Mouse (Mus musculus): ENCODE results near the gene Prpf31. TPM values are rescaled to one million over a fixed set of nuclear protein-coding genes. Genes with fewer than 3 reads are reported as not detected.
A peak's percentile ranks its signal among the peaks of the same experiment; 100 is the strongest.

The Prpf31 gene
- polyA plus RNA-seq, 1 experiment from 2014 or later: 58.0 TPM

GRCm38 (mm10) chr7:3601119-3601518 is 28.7 kb upstream of the Prpf31 start:
- peak; percentile 62 for ATAC-seq
- CTCF ChIA-PET: interaction anchor here (0.7 to 1.6 kb wide), 5 partner anchors 9 to 44 kb away, joined by 3 to 4 read pairs (median 3); partner anchors contain the start of genes Cnot3 and Ndufa3
- DNase-seq (ENCODE audit: low read depth, low spot score): no peak
- in situ Hi-C loops (cut with MboI; ENCODE audit: low pct_unique_long_range_greater_than_20kb): no loop called here
- no peaks in the 10 kb centered on the region for H3K27me3 ChIP-seq
- TF ChIP-seq CTCF (IDR thresholded peaks at IDR 0.05): peak; percentile 85
- POLR2A ChIA-PET: no interaction called here

- TF ChIP-seq CTCF (IDR thresholded peaks at IDR 0.05): peak; percentile 66
- DNase-seq (ENCODE audit: low read depth, low spot score): no peak
- ChIA-PET POLR2A (interaction anchor here (0.6 kb wide), 1 partner anchor 11 kb away, joined by 4 read pairs; no protein-coding TSS in a partner anchor), CTCF (interaction anchor here (1.0 to 2.5 kb wide), 4 partner anchors 10 to 297 kb away, joined by 3 to 15 read pairs (median 3); partner anchors contain the start of genes Ndufa3 and Oscar)
- in situ Hi-C loops (cut with MboI; ENCODE audit: low pct_unique_long_range_greater_than_20kb): no loop called here
- no peaks in the 10 kb centered on the region for H3K27me3 ChIP-seq
- ATAC-seq: peak; percentile 85
Observed at GRCm38 (mm10) chr7:3606798-3607197, 23.0 kb upstream of the Prpf31 start.

- ATAC-seq: no peak
- ChIA-PET POLR2A (interaction anchor here (0.8 kb wide), 1 partner anchor 9 kb away, joined by 3 read pairs; the partner anchor contains the start of gene Ndufa3), CTCF (interaction anchor here (1.0 to 2.5 kb wide), 4 partner anchors 9 to 296 kb away, joined by 3 to 15 read pairs (median 3); partner anchors contain the start of genes Ndufa3 and Oscar)
- no peak for TF ChIP-seq CTCF (IDR thresholded peaks at IDR 0.05)
- no peak for DNase-seq (ENCODE audit: low read depth, low spot score)
- in situ Hi-C loops (cut with MboI; ENCODE audit: low pct_unique_long_range_greater_than_20kb): no loop called here
- no peaks in the 10 kb centered on the region for H3K27me3 ChIP-seq
Observed at GRCm38 (mm10) chr7:3607391-3607790, 22.4 kb upstream of the Prpf31 start.

- ATAC-seq: no peak
- no peak for TF ChIP-seq CTCF (IDR thresholded peaks at IDR 0.05)
- in situ Hi-C loops (cut with MboI; ENCODE audit: low pct_unique_long_range_greater_than_20kb): no loop called here
- POLR2A ChIA-PET: interaction anchor here (1.0 kb wide), 1 partner anchor 37 kb away, joined by 5 read pairs; the partner anchor contains the start of gene Cnot3
- H3K27me3 ChIP-seq: no peaks in the 10 kb centered on the region
- CTCF ChIA-PET: interaction anchor here (1.8 kb wide), 1 partner anchor 11 kb away, joined by 4 read pairs; no protein-coding TSS in a partner anchor
- DNase-seq (ENCODE audit: low read depth, low spot score): no peak
Observed at GRCm38 (mm10) chr7:3608668-3609067, 21.1 kb upstream of the Prpf31 start.

- ATAC-seq (no peak), DNase-seq (ENCODE audit: low read depth, low spot score) (no peak)
- H3K27me3 ChIP-seq: no peaks in the 10 kb centered on the region
- no peak for TF ChIP-seq CTCF (IDR thresholded peaks at IDR 0.05)
- in situ Hi-C loops (cut with MboI; ENCODE audit: low pct_unique_long_range_greater_than_20kb): no loop called here
- ChIA-PET CTCF (interaction anchor here (1.8 kb wide), 1 partner anchor 11 kb away, joined by 4 read pairs; no protein-coding TSS in a partner anchor), POLR2A (interaction anchor here (1.0 kb wide), 1 partner anchor 36 kb away, joined by 5 read pairs; the partner anchor contains the start of gene Cnot3)
Observed at GRCm38 (mm10) chr7:3609082-3609481, 20.7 kb upstream of the Prpf31 start.

DNA sequence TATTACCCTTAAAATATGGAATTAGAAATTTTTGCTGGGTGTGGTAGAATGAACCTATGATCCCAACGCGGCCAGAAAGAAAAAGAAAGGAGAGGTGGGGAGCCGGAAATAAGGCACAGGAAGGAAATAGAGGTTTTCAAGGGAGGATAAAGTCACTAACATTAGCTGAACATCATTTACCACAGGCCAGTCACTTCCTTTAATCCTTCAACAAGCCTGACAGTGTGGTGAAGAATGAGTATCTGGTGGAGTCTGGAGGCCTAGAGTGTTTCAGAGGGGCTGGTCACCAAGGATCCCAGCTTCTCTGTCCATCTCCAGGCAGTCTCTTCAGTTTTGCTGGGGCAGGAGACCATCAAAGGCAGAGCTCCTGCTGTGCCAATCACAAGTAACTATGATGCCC is 19.3 kb upstream of the Prpf31 start:
- TF ChIP-seq CTCF (IDR thresholded peaks at IDR 0.05): no peak
- H3K27me3 ChIP-seq: no peaks in the 10 kb centered on the region
- DNase-seq (ENCODE audit: low read depth, low spot score) (no peak), ATAC-seq (no peak)
- CTCF ChIA-PET: interaction anchor here (0.9 kb wide), 1 partner anchor 9 kb away, joined by 3 read pairs; no protein-coding TSS in a partner anchor
- POLR2A ChIA-PET: no interaction called here
- in situ Hi-C loops (cut with MboI; ENCODE audit: low pct_unique_long_range_greater_than_20kb): no loop called here

DNA sequence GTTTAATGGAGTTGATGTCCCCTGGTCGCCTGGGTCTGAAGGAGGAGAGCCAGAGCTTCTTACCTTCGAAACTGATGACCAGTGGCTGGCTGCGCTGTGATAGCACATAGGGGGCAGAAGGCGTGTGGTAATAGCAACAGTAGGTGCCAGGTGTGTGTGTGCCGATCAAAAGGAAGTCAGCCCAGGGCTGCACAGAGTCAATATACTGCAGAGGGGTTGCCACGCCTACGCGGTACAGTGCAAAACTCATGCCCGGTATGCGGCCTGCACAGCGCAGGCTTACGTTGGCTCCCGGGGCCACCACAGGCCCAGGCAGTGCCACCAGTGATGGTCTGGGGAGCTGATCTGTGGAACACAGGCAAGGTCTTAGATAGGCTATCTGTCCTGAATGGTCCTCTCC is 18.8 kb upstream of the Prpf31 start:
- no peak for TF ChIP-seq CTCF (IDR thresholded peaks at IDR 0.05)
- ChIA-PET POLR2A (no interaction called here), CTCF (interaction anchor here (0.9 kb wide), 1 partner anchor 9 kb away, joined by 3 read pairs; no protein-coding TSS in a partner anchor)
- no peaks in the 10 kb centered on the region for H3K27me3 ChIP-seq
- ATAC-seq: no peak
- in situ Hi-C loops (cut with MboI; ENCODE audit: low pct_unique_long_range_greater_than_20kb): no loop called here
- DNase-seq (ENCODE audit: low read depth, low spot score): no peak

GRCm38 (mm10) chr7:3614021-3614420 is 15.8 kb upstream of the Prpf31 start:
- POLR2A ChIA-PET: no interaction called here
- no peak for TF ChIP-seq CTCF (IDR thresholded peaks at IDR 0.05)

GRCm38 (mm10) chr7:3616057-3616388 is 13.8 kb upstream of the Prpf31 start, which contains the start of gene Oscar:
Gene Oscar (minus strand): TSS chr7:3616157.
- CTCF ChIA-PET: interaction anchor here (1.3 to 2.3 kb wide), 5 partner anchors 9 to 30 kb away, joined by 4 to 15 read pairs (median 6); no protein-coding TSS in a partner anchor
- in situ Hi-C loops (cut with MboI; ENCODE audit: low pct_unique_long_range_greater_than_20kb): no loop called here
- H3K27me3 ChIP-seq: no peaks in the 10 kb centered on the region
- TF ChIP-seq CTCF (IDR thresholded peaks at IDR 0.05): no peak
- ATAC-seq (no peak), DNase-seq (ENCODE audit: low read depth, low spot score) (no peak)
- POLR2A ChIA-PET: no interaction called here

More at GRCm38 (mm10) chr7:3614021-3614420, 15.8 kb upstream of the Prpf31 start:
- no peak for ATAC-seq
- no peak for DNase-seq (ENCODE audit: low read depth, low spot score)
- in situ Hi-C loops (cut with MboI; ENCODE audit: low pct_unique_long_range_greater_than_20kb): no loop called here
- CTCF ChIA-PET: no interaction called here
- H3K27me3 ChIP-seq: no peaks in the 10 kb centered on the region

DNA sequence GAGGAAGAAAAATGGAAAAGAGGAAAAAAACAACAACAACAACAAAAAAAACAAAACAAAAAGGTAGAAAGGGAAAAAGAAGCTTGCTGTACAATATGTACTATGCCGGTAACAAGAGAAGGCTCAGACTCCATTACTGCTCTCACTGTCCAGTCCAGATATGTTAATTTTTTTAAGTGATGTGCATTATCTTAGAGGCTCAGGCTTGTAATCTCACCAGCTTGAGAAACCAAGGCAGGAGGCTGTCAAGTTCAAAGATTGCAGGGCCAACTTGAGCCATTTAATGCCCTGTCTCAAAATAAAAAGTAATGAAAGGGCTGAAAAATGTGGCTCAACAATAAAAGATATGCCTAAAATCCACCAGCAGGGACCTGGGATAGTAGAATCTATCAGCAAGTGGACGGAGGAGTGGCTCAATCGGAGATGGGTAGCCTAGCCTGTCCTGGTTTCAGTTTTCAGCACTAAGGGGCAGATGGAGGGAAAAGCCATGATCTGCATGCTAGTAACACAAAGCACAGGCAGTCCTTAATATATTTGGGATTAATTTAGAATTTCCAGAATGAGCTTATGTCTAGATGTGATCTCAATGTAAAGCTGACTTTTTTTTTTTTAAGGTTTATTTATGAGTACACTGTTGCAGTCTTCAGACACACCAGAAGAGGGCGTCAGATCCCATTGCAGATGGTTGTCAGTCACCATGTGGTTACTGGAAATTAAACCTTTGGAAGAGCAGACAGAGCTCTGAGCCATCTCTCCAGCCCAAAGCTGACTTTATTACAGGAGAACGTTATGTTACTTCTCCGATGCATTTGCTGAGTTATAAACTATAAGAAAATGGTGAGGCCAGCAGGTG is 13.2 kb upstream of the Prpf31 start:
- ChIA-PET CTCF (interaction anchor here (1.0 to 2.3 kb wide), 10 partner anchors 10 to 286 kb away, joined by 3 to 18 read pairs (median 4); no protein-coding TSS in a partner anchor), POLR2A (interaction anchor here (0.9 kb wide), 1 partner anchor 9 kb away, joined by 3 read pairs; no protein-coding TSS in a partner anchor)
- H3K27me3 ChIP-seq: no peaks in the 10 kb centered on the region
- in situ Hi-C loops (cut with MboI; ENCODE audit: low pct_unique_long_range_greater_than_20kb): no loop called here
- ATAC-seq (peak; percentile 15), DNase-seq (ENCODE audit: low read depth, low spot score) (no peak)
- TF ChIP-seq CTCF (IDR thresholded peaks at IDR 0.05): peak; percentile 73
